Mouse (Mus musculus): Measurements from ENCODE around the gene Bex1.
A peak's percentile ranks its signal among the peaks of the same experiment; 100 is the strongest.
"Not testable (repeated sequence)": the region's sequence is repeated elsewhere in the genome, so short reads cannot be mapped to it uniquely, and the experiment has no call there.

Bex1 gene

GRCm38 (mm10) chrX:136214729-136215677 lies at the start of gene Bex1, which contains the start of gene Tceal7:
Gene Bex1, minus strand, starts transcription at chrX:136215513.
Gene Tceal7, plus strand, starts transcription at chrX:136214779.
- not testable (repeated sequence) for DNase-seq (ENCODE audit: low spot score)

GRCm38 (mm10) chrX:136252023-136252729 lies 36.9 kb upstream of the Bex1 start:
- DNase-seq (ENCODE audit: low spot score) = no peak

GRCm38 (mm10) chrX:136249671-136250070 lies 34.4 kb upstream of the Bex1 start:
- no peak for DNase-seq (ENCODE audit: low spot score)

- DNase-seq (ENCODE audit: low spot score) = no peak
These were observed 33.5 kb upstream of the Bex1 start for GRCm38 (mm10) chrX:136248811-136249210.

- peak; percentile 6 for DNase-seq (ENCODE audit: low spot score)
These were observed 30.3 kb upstream of the Bex1 start for GRCm38 (mm10) chrX:136245521-136246071.

GRCm38 (mm10) chrX:136244574-136245229 lies 29.4 kb upstream of the Bex1 start, which contains the start of gene Tceal9:
Gene Tceal9, plus strand, starts transcription at chrX:136245079.
- DNase-seq (ENCODE audit: low spot score) = peak; percentile 73

GRCm38 (mm10) chrX:136243181-136243580 lies 27.9 kb upstream of the Bex1 start:
- no peak for DNase-seq (ENCODE audit: low spot score)

- DNase-seq (ENCODE audit: low spot score) = peak; percentile 26
These were observed 22.8 kb upstream of the Bex1 start for GRCm38 (mm10) chrX:136238118-136238517.

GRCm38 (mm10) chrX:136227768-136228167 lies 12.5 kb upstream of the Bex1 start:
- no peak for DNase-seq (ENCODE audit: low spot score)

GRCm38 (mm10) chrX:136223714-136224113 lies 8.4 kb upstream of the Bex1 start:
- DNase-seq (ENCODE audit: low spot score) = no peak

GRCm38 (mm10) chrX:136216303-136216702 lies 990 bp upstream of the Bex1 start:
- DNase-seq (ENCODE audit: low spot score) = no peak

- DNase-seq (ENCODE audit: low spot score) = no peak
These were observed 1.9 kb downstream of the Bex1 start for GRCm38 (mm10) chrX:136213396-136213795.

GRCm38 (mm10) chrX:136204406-136204805 lies 10.9 kb downstream of the Bex1 start:
- DNase-seq (ENCODE audit: low spot score) = no peak

- no peak for DNase-seq (ENCODE audit: low spot score)
These were observed 11.6 kb downstream of the Bex1 start, which contains the start of gene Tceal5 for GRCm38 (mm10) chrX:136203664-136204066. Gene Tceal5, minus strand, starts transcription at chrX:136203876.

- no peak for DNase-seq (ENCODE audit: low spot score)
These were observed 12.1 kb downstream of the Bex1 start for GRCm38 (mm10) chrX:136203257-136203656.

- peak; percentile 12 for DNase-seq (ENCODE audit: low spot score)
These were observed 18.4 kb downstream of the Bex1 start for GRCm38 (mm10) chrX:136196873-136197272.

GRCm38 (mm10) chrX:136195193-136195944 lies 19.9 kb downstream of the Bex1 start:
- DNase-seq (ENCODE audit: low spot score) = no peak

- DNase-seq (ENCODE audit: low spot score) = peak; percentile 39
These were observed 32.2 kb downstream of the Bex1 start for GRCm38 (mm10) chrX:136183107-136183506.

GRCm38 (mm10) chrX:136180897-136181553 lies 34.3 kb downstream of the Bex1 start:
- DNase-seq (ENCODE audit: low spot score) = no peak

- DNase-seq (ENCODE audit: low spot score) = peak; percentile 25
These were observed 42.5 kb downstream of the Bex1 start for GRCm38 (mm10) chrX:136172786-136173185.
